Mouse (Mus musculus) testis, adult 2 months (tissue): ENCODE measurements around the gene Neu4. TPM values are rescaled to one million over a fixed set of nuclear protein-coding genes. Genes with fewer than 3 reads are reported as not detected.

Source experiments
- H3K27ac ChIP-seq: fragments of 200-500 bp; 2 replicates; pipeline ENCODE4 v1.5.1; 2012; ENCODE audit warnings: low read depth, low read length; ENCODE audit not compliant: control insufficient read depth, insufficient read depth
- H3K27me3 ChIP-seq: fragments of 200-500 bp; 2 replicates; pipeline ENCODE4 v1.6.1; 2012; ENCODE audit warnings: mild to moderate bottlenecking, low read length, moderate library complexity; ENCODE audit not compliant: control insufficient read depth, insufficient read depth
- H3K36me3 ChIP-seq: fragments of 200-500 bp; 2 replicates; pipeline ENCODE4 v1.6.1; 2012; ENCODE audit warnings: mild to moderate bottlenecking, low read length; ENCODE audit not compliant: control insufficient read depth, insufficient read depth
- H3K4me1 ChIP-seq: fragments of 200-500 bp; 2 replicates; pipeline ENCODE4 v1.6.1; 2012; ENCODE audit warnings: low read length; ENCODE audit not compliant: control insufficient read depth, insufficient read depth
- H3K4me3 ChIP-seq: fragments of 200-500 bp; 2 replicates; pipeline ENCODE4 v1.5.1; 2012; ENCODE audit warnings: low read depth, mild to moderate bottlenecking, low read length, moderate library complexity, mixed read lengths; ENCODE audit not compliant: control insufficient read depth
- CTCF ChIP-seq: fragments of 200-500 bp; IDR thresholded peaks from 2 replicates; pipeline ENCODE4 v1.5.1; 2012; ENCODE audit warnings: low read depth, mild to moderate bottlenecking, inconsistent platforms, low read length, moderate library complexity; ENCODE audit not compliant: control insufficient read depth, insufficient read depth, insufficient replicate concordance
- POLR2A ChIP-seq: fragments of 200-500 bp; IDR thresholded peaks from 2 replicates; pipeline ENCODE4 v1.6.1; 2012; ENCODE audit warnings: low read depth, mild to moderate bottlenecking, inconsistent platforms, low read length, moderate library complexity; ENCODE audit not compliant: control insufficient read depth
- polyA plus RNA-seq: library from polyadenylated mRNA; depleted of rRNA; stranded (reverse); fragments of >200 nt; gene quantifications from 2 replicates; pipeline ENCODE4 v1.2.3, GENCODE M21; 2012; rRNA removed

Gene Neu4
- polyA plus RNA-seq, 1 experiment = not detected

DNA sequence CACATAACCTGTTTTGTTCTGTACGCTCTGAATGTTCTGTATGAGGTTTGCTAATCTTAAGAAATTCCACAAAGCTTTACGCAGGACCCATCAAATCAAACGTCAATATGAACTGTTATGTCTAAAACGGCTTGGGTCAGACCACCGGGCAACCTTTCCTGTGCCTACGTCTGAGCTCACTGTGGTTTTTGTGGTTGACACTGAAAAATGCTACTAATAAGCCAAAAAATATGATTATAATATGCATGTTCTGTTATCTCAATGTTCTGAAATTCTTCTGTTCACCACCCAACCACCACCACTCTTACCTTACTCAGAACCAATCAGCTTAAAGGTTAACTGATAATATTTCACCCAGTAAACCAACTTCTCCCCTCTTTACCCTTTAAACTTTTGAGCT, 54.5 kb downstream of the Neu4 start:
- Histone ChIP-seq H3K27ac (no peak overlapping the region), H3K4me1 (no peaks in the 10 kb centered on the region), H3K36me3 (no peaks in the 10 kb centered on the region), H3K27me3 (no peaks in the 10 kb centered on the region), H3K4me3 (no peak overlapping the region)
- TF ChIP-seq CTCF (no peak), POLR2A (no peak)

DNA sequence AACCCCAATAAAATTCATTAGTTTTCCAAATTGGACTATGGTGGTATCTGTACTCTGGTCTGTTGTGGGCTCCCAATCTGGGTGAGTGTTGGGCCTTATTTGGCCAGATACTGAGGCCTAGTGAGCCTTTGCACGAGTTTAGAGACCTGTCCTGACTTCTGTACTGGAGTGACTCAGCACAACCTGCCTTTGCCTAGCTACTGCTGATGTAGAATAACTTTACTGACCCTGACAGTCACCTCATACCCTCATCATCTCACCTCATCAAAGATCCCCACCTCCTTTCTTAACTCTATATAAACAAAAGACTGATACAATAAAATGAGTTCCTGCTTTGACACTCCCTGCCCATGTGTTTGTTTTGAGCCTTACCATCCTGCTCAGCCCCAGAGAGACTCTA, 56.5 kb downstream of the Neu4 start:
- Histone ChIP-seq H3K36me3 (no peaks in the 10 kb centered on the region), H3K4me1 (peaks cover 5% of the 10 kb centered on the region), H3K27me3 (no peaks in the 10 kb centered on the region), H3K4me3 (no peak overlapping the region), H3K27ac (no peak overlapping the region)
- no peak for TF ChIP-seq CTCF
- TF ChIP-seq POLR2A = no peak

Other genes with a start within 250 kb of the Neu4 start
- 80.9 and 81.9 TPM in 2 replicates for gene Dtymk, start 218.5 kb upstream of the Neu4 start, polyA plus RNA-seq
- 7.9 and 9.0 TPM in 2 replicates for gene Ing5, start 216.5 kb upstream of the Neu4 start, polyA plus RNA-seq
- 13.4 and 13.5 TPM in 2 replicates for gene D2hgdh, start 195.5 kb upstream of the Neu4 start, polyA plus RNA-seq
- 0.56 and 0.71 TPM in 2 replicates for gene Gal3st2, start 159.1 kb upstream of the Neu4 start, polyA plus RNA-seq
- 0.16 and 0.19 TPM in 2 replicates for gene Gal3st2b, start 102.1 kb upstream of the Neu4 start, polyA plus RNA-seq
- 0.01 TPM in 1 of 2 replicates, not detected in the other for gene Gal3st2c, start 29.9 kb upstream of the Neu4 start, polyA plus RNA-seq
- not detected in 2 replicates for gene Pdcd1, start 32.1 kb downstream of the Neu4 start, polyA plus RNA-seq